Mouse (Mus musculus): Measurements from ENCODE around the gene Gm2663. TPM values are rescaled to one million over a fixed set of nuclear protein-coding genes. Genes with fewer than 3 reads are reported as not detected.
"Not testable (repeated sequence)": the region's sequence is repeated elsewhere in the genome, so short reads cannot be mapped to it uniquely, and the experiment has no call there.

Gm2663 gene
- not detected in 2 replicates for polyA plus RNA-seq (2012; rRNA removed)
- not detected in 2 replicates for polyA plus RNA-seq (2014; fragmentation: Nextera tagmentation; extraction: Ambion mirVana)

DNA sequence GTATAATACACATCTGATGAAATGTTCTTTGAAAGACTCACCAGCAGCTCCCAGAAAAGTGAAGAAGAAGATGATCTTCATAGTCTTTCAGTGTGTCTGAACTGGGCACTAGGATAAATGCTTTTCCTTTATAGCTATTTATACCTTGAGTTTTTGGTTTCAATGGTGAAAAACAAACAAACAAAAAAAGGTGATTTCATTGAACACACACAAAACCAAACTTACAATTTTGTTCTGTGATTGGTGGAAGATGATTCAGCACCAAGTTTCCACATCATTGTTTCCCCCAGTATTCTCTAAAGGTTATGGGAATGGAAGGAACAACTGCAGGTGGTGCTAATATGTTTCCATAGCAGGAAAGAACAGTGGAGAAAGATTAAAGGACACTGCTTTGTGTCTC is at the start of gene Gm2663:
Gene Gm2663, minus strand, starts transcription at position 101 of the 400 bp plus-strand sequence.
- H3K4me2 ChIP-seq (replicated peaks; ENCODE audit: low read depth, low read length, severe bottlenecking); H3K27me3 ChIP-seq (ENCODE audit: control insufficient read depth, insufficient read depth, low read length); H3K36me3 ChIP-seq (ENCODE audit: control insufficient read depth, insufficient read depth, low read length); H3K9me3 ChIP-seq (ENCODE audit: control insufficient read depth, low read length); H3K27ac ChIP-seq (replicated peaks; ENCODE audit: low read depth, low read length); H3K9ac ChIP-seq (ENCODE audit: low read depth, low read length, severe bottlenecking); ATAC-seq (ENCODE audit: low FRiP score, low read depth); H3K4me1 ChIP-seq (ENCODE audit: control insufficient read depth, insufficient read depth, low read length); DNase-seq (ENCODE audit: low spot score); H3K4me3 ChIP-seq (replicated peaks; ENCODE audit: low read length): not testable (repeated sequence)

DNA sequence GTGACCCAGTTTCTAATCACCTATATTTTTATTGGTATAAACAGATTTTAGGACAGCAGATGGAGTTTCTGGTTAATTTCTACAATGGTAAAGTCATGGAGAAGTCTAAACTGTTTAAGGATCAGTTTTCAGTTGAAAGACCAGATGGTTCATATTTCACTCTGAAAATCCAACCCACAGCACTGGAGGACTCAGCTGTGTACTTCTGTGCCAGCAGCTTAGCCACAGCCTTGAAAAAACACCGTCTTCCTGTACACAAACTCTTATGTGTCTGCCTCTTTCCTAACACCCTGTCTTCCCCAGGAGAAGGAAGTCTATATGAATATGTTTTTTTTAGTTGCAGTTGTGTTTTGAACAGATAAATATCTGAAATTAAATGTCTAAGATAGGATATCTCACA is 49.3 kb upstream of the Gm2663 start:
- no peaks in the 10 kb centered on the region for H3K27me3 ChIP-seq (ENCODE audit: control insufficient read depth, insufficient read depth, low read length)
- WGBS = 74% methylated on average over 1 of the region's 1 CpGs
- no peak overlapping the region for H3K4me3 ChIP-seq (replicated peaks; ENCODE audit: low read length)
- H3K4me1 ChIP-seq (ENCODE audit: control insufficient read depth, insufficient read depth, low read length) = no peaks in the 10 kb centered on the region
- no peak overlapping the region for H3K27ac ChIP-seq (replicated peaks; ENCODE audit: low read depth, low read length)
- H3K9me3 ChIP-seq (ENCODE audit: control insufficient read depth, low read length) = no peaks in the 10 kb centered on the region
- H3K4me2 ChIP-seq (replicated peaks; ENCODE audit: low read depth, low read length, severe bottlenecking) = no peak overlapping the region
- no peak for ATAC-seq (ENCODE audit: low FRiP score, low read depth)
- H3K9ac ChIP-seq (ENCODE audit: low read depth, low read length, severe bottlenecking) = no peak overlapping the region
- no peak for TF ChIP-seq POLR2A (IDR thresholded peaks at IDR 0.05; ENCODE audit: borderline replicate concordance, extremely low read depth, insufficient read depth, insufficient read length)
- no peak for DNase-seq (ENCODE audit: low spot score)
- no peaks in the 10 kb centered on the region for H3K36me3 ChIP-seq (ENCODE audit: control insufficient read depth, insufficient read depth, low read length)

DNA sequence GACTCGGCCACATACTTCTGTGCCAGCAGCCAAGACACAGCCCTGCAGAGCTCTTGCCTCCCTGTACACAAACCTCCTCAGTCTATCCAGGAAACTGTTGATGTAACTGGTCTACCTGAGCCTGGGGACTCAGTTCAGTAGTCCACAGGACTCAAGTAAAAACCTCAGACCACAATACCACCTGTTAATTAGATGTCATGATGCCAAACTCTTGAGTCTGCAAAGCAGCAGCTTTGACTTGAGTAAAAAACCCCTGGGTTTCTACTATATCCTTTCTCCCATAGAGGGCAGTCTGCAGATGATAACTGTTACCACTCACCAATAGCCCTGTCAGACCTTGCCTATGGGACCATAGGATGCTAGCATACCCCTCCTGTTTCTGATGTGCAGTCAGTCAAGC is 48.7 kb upstream of the Gm2663 start:
- H3K9ac ChIP-seq (ENCODE audit: low read depth, low read length, severe bottlenecking) = no peak overlapping the region
- H3K27ac ChIP-seq (replicated peaks; ENCODE audit: low read depth, low read length) = no peak overlapping the region
- WGBS = 81% methylated on average over 1 of the region's 1 CpGs
- no peaks in the 10 kb centered on the region for H3K9me3 ChIP-seq (ENCODE audit: control insufficient read depth, low read length)
- H3K36me3 ChIP-seq (ENCODE audit: control insufficient read depth, insufficient read depth, low read length) = no peaks in the 10 kb centered on the region
- no peak for TF ChIP-seq POLR2A (IDR thresholded peaks at IDR 0.05; ENCODE audit: borderline replicate concordance, extremely low read depth, insufficient read depth, insufficient read length)
- H3K4me1 ChIP-seq (ENCODE audit: control insufficient read depth, insufficient read depth, low read length) = no peaks in the 10 kb centered on the region
- H3K4me2 ChIP-seq (replicated peaks; ENCODE audit: low read depth, low read length, severe bottlenecking) = no peak overlapping the region
- no peaks in the 10 kb centered on the region for H3K27me3 ChIP-seq (ENCODE audit: control insufficient read depth, insufficient read depth, low read length)
- H3K4me3 ChIP-seq (replicated peaks; ENCODE audit: low read length) = no peak overlapping the region
- no peak for ATAC-seq (ENCODE audit: low FRiP score, low read depth)
- no peak for DNase-seq (ENCODE audit: low spot score)

DNA sequence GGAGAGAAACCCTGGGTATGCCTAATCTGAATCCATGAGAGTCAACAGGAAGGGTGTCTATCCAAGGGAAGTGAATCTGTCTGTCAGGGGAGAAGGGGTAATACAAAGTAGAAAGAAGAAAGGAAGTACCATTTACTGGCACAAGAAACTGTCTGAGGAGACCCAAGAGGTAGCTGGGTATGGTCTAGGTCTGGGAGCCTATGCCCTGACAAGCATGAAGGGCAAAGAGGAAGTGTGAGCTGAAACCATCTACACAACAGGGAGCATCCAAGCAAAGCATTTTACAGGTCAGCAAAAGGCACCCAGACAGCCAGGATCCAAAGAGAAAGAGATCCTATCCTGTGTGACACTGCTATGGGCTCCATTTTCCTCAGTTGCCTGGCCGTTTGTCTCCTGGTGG is 47.9 kb upstream of the Gm2663 start:
- Histone ChIP-seq H3K27ac (replicated peaks; ENCODE audit: low read depth, low read length) (no peak overlapping the region), H3K36me3 (ENCODE audit: control insufficient read depth, insufficient read depth, low read length) (no peaks in the 10 kb centered on the region), H3K4me2 (replicated peaks; ENCODE audit: low read depth, low read length, severe bottlenecking) (no peak overlapping the region), H3K9me3 (ENCODE audit: control insufficient read depth, low read length) (no peaks in the 10 kb centered on the region), H3K4me3 (replicated peaks; ENCODE audit: low read length) (no peak overlapping the region), H3K27me3 (ENCODE audit: control insufficient read depth, insufficient read depth, low read length) (no peaks in the 10 kb centered on the region), H3K9ac (ENCODE audit: low read depth, low read length, severe bottlenecking) (no peak overlapping the region), H3K4me1 (ENCODE audit: control insufficient read depth, insufficient read depth, low read length) (no peaks in the 10 kb centered on the region)
- ATAC-seq (ENCODE audit: low FRiP score, low read depth) (no peak), DNase-seq (ENCODE audit: low spot score) (no peak)
- 100% methylated on average over 1 of the region's 1 CpGs for WGBS
- no peak for TF ChIP-seq POLR2A (IDR thresholded peaks at IDR 0.05; ENCODE audit: borderline replicate concordance, extremely low read depth, insufficient read depth, insufficient read length)

DNA sequence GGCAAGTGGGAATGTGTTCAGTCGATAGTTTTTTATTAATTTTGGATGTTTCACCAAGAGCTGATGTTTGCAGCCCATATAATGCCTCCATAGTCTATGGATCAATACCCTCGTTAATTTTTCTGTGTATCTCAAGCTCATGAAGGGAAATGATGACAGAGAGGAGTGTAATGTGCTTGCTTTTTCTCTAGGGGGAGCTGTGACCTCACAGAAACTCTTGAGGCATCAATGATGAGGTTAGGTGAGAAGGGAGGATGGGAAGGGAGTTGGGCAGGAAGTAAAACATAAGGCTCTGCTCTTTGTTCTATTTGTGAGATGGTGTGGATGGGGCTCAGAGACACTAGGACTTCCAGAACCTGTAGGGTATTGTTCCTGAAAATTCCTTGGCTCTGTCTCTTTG is 47.3 kb upstream of the Gm2663 start:
- 70% methylated on average over 2 of the region's 2 CpGs for WGBS

DNA sequence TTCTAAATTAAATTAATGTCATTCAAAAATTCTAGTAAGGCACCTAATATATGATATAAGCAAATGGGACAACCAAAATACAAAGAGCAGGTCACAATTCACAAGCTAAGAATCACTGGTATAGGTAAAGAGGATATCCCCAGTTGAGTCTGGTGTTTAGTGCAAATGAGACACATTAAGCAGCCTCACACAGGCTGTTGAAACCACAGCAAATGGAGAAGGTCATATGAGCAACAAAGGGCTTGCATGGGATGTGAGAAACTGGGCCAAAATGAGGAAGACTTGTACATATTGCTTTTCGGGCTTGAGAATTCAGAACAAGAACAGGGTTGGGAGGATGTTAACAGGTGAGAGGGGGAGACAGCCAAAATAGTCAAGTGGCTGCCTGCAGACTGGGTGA is 45.5 kb upstream of the Gm2663 start:
- Histone ChIP-seq H3K36me3 (ENCODE audit: control insufficient read depth, insufficient read depth, low read length) (no peaks in the 10 kb centered on the region), H3K4me1 (ENCODE audit: control insufficient read depth, insufficient read depth, low read length) (no peaks in the 10 kb centered on the region), H3K9me3 (ENCODE audit: control insufficient read depth, low read length) (no peaks in the 10 kb centered on the region), H3K4me2 (replicated peaks; ENCODE audit: low read depth, low read length, severe bottlenecking) (no peak overlapping the region), H3K27ac (replicated peaks; ENCODE audit: low read depth, low read length) (no peak overlapping the region), H3K9ac (ENCODE audit: low read depth, low read length, severe bottlenecking) (no peak overlapping the region), H3K4me3 (replicated peaks; ENCODE audit: low read length) (no peak overlapping the region), H3K27me3 (ENCODE audit: control insufficient read depth, insufficient read depth, low read length) (no peaks in the 10 kb centered on the region)
- ATAC-seq (ENCODE audit: low FRiP score, low read depth) (no peak), DNase-seq (ENCODE audit: low spot score) (no peak)
- TF ChIP-seq POLR2A (IDR thresholded peaks at IDR 0.05; ENCODE audit: borderline replicate concordance, extremely low read depth, insufficient read depth, insufficient read length) = no peak
- 89% methylated on average over 1 of the region's 1 CpGs for WGBS

More for the DNA sequence above, 47.3 kb upstream of the Gm2663 start:
- no peak overlapping the region for H3K4me2 ChIP-seq (replicated peaks; ENCODE audit: low read depth, low read length, severe bottlenecking)
- H3K4me3 ChIP-seq (replicated peaks; ENCODE audit: low read length) = no peak overlapping the region
- ATAC-seq (ENCODE audit: low FRiP score, low read depth) (no peak), DNase-seq (ENCODE audit: low spot score) (no peak)
- no peaks in the 10 kb centered on the region for H3K9me3 ChIP-seq (ENCODE audit: control insufficient read depth, low read length)
- H3K9ac ChIP-seq (ENCODE audit: low read depth, low read length, severe bottlenecking) = no peak overlapping the region
- H3K36me3 ChIP-seq (ENCODE audit: control insufficient read depth, insufficient read depth, low read length) = no peaks in the 10 kb centered on the region
- TF ChIP-seq POLR2A (IDR thresholded peaks at IDR 0.05; ENCODE audit: borderline replicate concordance, extremely low read depth, insufficient read depth, insufficient read length) = no peak
- no peaks in the 10 kb centered on the region for H3K27me3 ChIP-seq (ENCODE audit: control insufficient read depth, insufficient read depth, low read length)
- H3K4me1 ChIP-seq (ENCODE audit: control insufficient read depth, insufficient read depth, low read length) = no peaks in the 10 kb centered on the region
- no peak overlapping the region for H3K27ac ChIP-seq (replicated peaks; ENCODE audit: low read depth, low read length)
